Mouse (Mus musculus): ENCODE data around the gene Pde10a. TPM values are rescaled to one million over a fixed set of nuclear protein-coding genes. Genes with fewer than 3 reads are reported as not detected.

The Pde10a gene
- polyA plus RNA-seq, 1 experiment from 2014 or later = 1.8 TPM

GRCm38 (mm10) chr17:8620346-8620745 is 95.2 kb downstream of the Pde10a start:
- no peak overlapping the region for H3K27ac ChIP-seq (ENCODE audit: low read depth, low read length)
- no peak overlapping the region for H3K4me2 ChIP-seq
- H3K9me3 ChIP-seq (ENCODE audit: control insufficient read depth, low read length) = no peaks in the 10 kb centered on the region
- no peak overlapping the region for H3K4me3 ChIP-seq (ENCODE audit: low read depth, low read length)
- WGBS = 53% methylated on average over 5 of the region's 5 CpGs
- H3K27me3 ChIP-seq (replicated peaks; ENCODE audit: control insufficient read depth, insufficient read depth, low read length) = no peaks in the 10 kb centered on the region
- ATAC-seq (replicated peaks; ENCODE audit: low FRiP score) (no peak), DNase-seq (ENCODE audit: low spot score) (no peak)
- H3K36me3 ChIP-seq (ENCODE audit: control insufficient read depth, insufficient read depth, low read length) = no peaks in the 10 kb centered on the region
- H3K9ac ChIP-seq (ENCODE audit: low read depth, low read length) = no peak overlapping the region
- H3K4me1 ChIP-seq (replicated peaks; ENCODE audit: control insufficient read depth, insufficient read depth, low read length) = no peaks in the 10 kb centered on the region

DNA sequence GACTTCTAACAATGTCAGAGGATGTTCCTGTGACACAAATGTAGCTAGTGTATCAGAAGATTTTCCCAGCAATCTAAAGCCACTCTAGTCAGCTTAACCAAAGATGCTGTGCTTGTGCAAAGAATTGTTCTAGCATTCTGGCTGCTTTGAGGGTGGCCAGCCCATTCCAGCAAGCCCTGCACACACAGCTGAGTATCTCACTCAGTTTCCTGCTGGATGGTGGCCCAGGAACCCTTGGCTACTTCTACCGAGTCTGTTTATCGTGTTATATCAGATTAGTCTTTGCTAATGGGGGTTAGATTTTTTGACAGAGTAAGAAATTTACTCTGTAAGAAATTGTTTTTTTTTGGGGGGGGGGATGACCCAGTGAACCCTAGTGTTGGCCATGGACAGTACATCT is 95.9 kb downstream of the Pde10a start:
- Histone ChIP-seq H3K4me3 (ENCODE audit: low read depth, low read length) (no peak overlapping the region), H3K27me3 (replicated peaks; ENCODE audit: control insufficient read depth, insufficient read depth, low read length) (no peaks in the 10 kb centered on the region), H3K4me2 (no peak overlapping the region), H3K9ac (ENCODE audit: low read depth, low read length) (no peak overlapping the region), H3K27ac (ENCODE audit: low read depth, low read length) (no peak overlapping the region), H3K9me3 (ENCODE audit: control insufficient read depth, low read length) (no peaks in the 10 kb centered on the region), H3K4me1 (replicated peaks; ENCODE audit: control insufficient read depth, insufficient read depth, low read length) (no peaks in the 10 kb centered on the region), H3K36me3 (ENCODE audit: control insufficient read depth, insufficient read depth, low read length) (no peaks in the 10 kb centered on the region)
- DNase-seq (ENCODE audit: low spot score) = no peak
- no peak for ATAC-seq (replicated peaks; ENCODE audit: low FRiP score)
- WGBS = 83% methylated on average over 2 of the region's 2 CpGs

GRCm38 (mm10) chr17:8621906-8622305 is 96.7 kb downstream of the Pde10a start:
- Histone ChIP-seq H3K4me2 (no peak overlapping the region), H3K9me3 (ENCODE audit: control insufficient read depth, low read length) (no peaks in the 10 kb centered on the region), H3K27ac (ENCODE audit: low read depth, low read length) (no peak overlapping the region), H3K27me3 (replicated peaks; ENCODE audit: control insufficient read depth, insufficient read depth, low read length) (no peaks in the 10 kb centered on the region), H3K4me1 (replicated peaks; ENCODE audit: control insufficient read depth, insufficient read depth, low read length) (no peaks in the 10 kb centered on the region), H3K9ac (ENCODE audit: low read depth, low read length) (no peak overlapping the region), H3K36me3 (ENCODE audit: control insufficient read depth, insufficient read depth, low read length) (no peaks in the 10 kb centered on the region), H3K4me3 (ENCODE audit: low read depth, low read length) (no peak overlapping the region)
- DNase-seq (ENCODE audit: low spot score) = no peak
- WGBS = 53% methylated on average over 6 of the region's 6 CpGs
- ATAC-seq (replicated peaks; ENCODE audit: low FRiP score) = no peak

DNA sequence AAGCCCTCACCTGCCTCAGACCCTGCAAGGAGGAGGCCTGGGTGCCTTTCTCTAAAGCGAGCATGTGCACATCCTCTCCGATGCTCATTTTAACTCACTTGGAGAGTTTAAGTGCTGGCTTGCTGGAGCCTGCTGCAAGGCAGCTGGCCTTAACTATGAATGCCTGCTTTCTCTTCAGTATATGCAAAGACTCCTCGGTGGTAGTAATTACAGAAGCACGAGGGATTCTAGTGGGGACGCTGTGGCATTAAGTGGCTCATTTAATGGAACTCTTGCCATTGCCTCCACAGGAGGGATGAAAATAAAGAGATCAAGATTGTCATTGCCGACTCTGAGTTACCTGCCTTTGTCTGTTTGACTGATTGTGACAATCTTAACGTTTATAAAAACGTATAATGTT is 101.2 kb downstream of the Pde10a start:
- H3K4me2 ChIP-seq = no peak overlapping the region
- no peaks in the 10 kb centered on the region for H3K36me3 ChIP-seq (ENCODE audit: control insufficient read depth, insufficient read depth, low read length)
- ATAC-seq (replicated peaks; ENCODE audit: low FRiP score) (no peak), DNase-seq (ENCODE audit: low spot score) (no peak)
- H3K9ac ChIP-seq (ENCODE audit: low read depth, low read length) = no peak overlapping the region
- no peaks in the 10 kb centered on the region for H3K4me1 ChIP-seq (replicated peaks; ENCODE audit: control insufficient read depth, insufficient read depth, low read length)
- no peaks in the 10 kb centered on the region for H3K9me3 ChIP-seq (ENCODE audit: control insufficient read depth, low read length)
- no peaks in the 10 kb centered on the region for H3K27me3 ChIP-seq (replicated peaks; ENCODE audit: control insufficient read depth, insufficient read depth, low read length)
- H3K27ac ChIP-seq (ENCODE audit: low read depth, low read length) = no peak overlapping the region
- H3K4me3 ChIP-seq (ENCODE audit: low read depth, low read length) = no peak overlapping the region
- 71% methylated on average over 8 of the region's 8 CpGs for WGBS

DNA sequence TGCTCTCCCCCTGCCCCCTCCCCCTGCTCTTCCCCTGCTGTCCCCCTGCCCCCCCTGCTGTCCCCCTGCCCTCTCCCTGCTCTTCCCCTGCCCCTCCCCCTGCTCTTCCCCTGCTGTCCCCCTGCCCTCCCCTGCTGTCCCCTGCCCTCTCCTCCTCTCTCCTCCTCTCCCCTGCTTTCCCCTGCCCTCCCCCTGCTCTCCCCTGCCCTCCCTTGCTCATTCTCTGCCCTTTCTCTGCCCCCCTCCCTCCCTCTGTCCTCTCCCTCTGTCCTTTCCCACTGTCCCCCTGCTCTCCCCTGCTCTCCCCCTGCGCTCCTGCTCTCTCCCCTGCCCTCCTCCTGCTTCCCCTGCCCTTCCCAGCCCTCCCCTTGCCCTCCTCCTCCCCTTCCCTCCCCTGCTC is 106.5 kb downstream of the Pde10a start:
- WGBS = no CpG with 5 or more reads among the region's 1 CpGs
- DNase-seq (ENCODE audit: low spot score) = no peak
- no peaks in the 10 kb centered on the region for H3K36me3 ChIP-seq (ENCODE audit: control insufficient read depth, insufficient read depth, low read length)

GRCm38 (mm10) chr17:8633596-8633995 is 108.4 kb downstream of the Pde10a start:
- DNase-seq (ENCODE audit: low spot score) (no peak), ATAC-seq (replicated peaks; ENCODE audit: low FRiP score) (no peak)
- Histone ChIP-seq H3K27ac (ENCODE audit: low read depth, low read length) (no peak overlapping the region), H3K9me3 (ENCODE audit: control insufficient read depth, low read length) (no peaks in the 10 kb centered on the region), H3K4me3 (ENCODE audit: low read depth, low read length) (no peak overlapping the region), H3K9ac (ENCODE audit: low read depth, low read length) (no peak overlapping the region), H3K27me3 (replicated peaks; ENCODE audit: control insufficient read depth, insufficient read depth, low read length) (no peaks in the 10 kb centered on the region; the same call in 1 of the 2 replicates), H3K36me3 (ENCODE audit: control insufficient read depth, insufficient read depth, low read length) (no peaks in the 10 kb centered on the region), H3K4me2 (no peak overlapping the region), H3K4me1 (replicated peaks; ENCODE audit: control insufficient read depth, insufficient read depth, low read length) (no peaks in the 10 kb centered on the region)
- WGBS = 58% methylated on average over 8 of the region's 8 CpGs

More for the DNA sequence above, 106.5 kb downstream of the Pde10a start:
- Histone ChIP-seq H3K9me3 (ENCODE audit: control insufficient read depth, low read length) (no peaks in the 10 kb centered on the region), H3K4me1 (replicated peaks; ENCODE audit: control insufficient read depth, insufficient read depth, low read length) (no peaks in the 10 kb centered on the region), H3K4me3 (ENCODE audit: low read depth, low read length) (no peak overlapping the region), H3K27ac (ENCODE audit: low read depth, low read length) (no peak overlapping the region), H3K27me3 (replicated peaks; ENCODE audit: control insufficient read depth, insufficient read depth, low read length) (no peaks in the 10 kb centered on the region; the same call in 1 of the 2 replicates), H3K4me2 (no peak overlapping the region), H3K9ac (ENCODE audit: low read depth, low read length) (no peak overlapping the region)
- ATAC-seq (replicated peaks; ENCODE audit: low FRiP score) = no peak

DNA sequence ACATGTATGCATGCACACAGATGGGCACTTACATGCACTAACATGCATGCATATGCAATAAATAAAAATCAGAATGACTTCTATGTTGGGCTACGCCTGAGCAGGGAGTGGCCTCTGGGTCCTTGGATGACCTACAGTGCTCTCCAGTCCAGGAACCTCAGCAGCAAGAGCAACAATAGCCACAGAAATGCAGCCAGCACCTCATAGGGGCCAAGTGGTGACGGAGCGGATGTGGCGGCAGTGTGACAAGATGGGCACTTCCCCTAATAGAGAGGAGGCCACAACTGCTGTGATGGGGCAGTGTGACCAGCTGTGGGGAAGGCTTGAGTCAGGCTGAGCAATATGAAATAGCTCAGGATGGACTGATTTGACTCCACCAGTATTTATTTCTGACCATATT is 109.3 kb downstream of the Pde10a start:
- WGBS = 78% methylated on average over 4 of the region's 4 CpGs
- H3K9ac ChIP-seq (ENCODE audit: low read depth, low read length) = no peak overlapping the region
- H3K27ac ChIP-seq (ENCODE audit: low read depth, low read length) = no peak overlapping the region
- H3K4me2 ChIP-seq = no peak overlapping the region
- no peaks in the 10 kb centered on the region for H3K9me3 ChIP-seq (ENCODE audit: control insufficient read depth, low read length)
- ATAC-seq (replicated peaks; ENCODE audit: low FRiP score) (no peak), DNase-seq (ENCODE audit: low spot score) (no peak)
- no peaks in the 10 kb centered on the region for H3K4me1 ChIP-seq (replicated peaks; ENCODE audit: control insufficient read depth, insufficient read depth, low read length)
- no peak overlapping the region for H3K4me3 ChIP-seq (ENCODE audit: low read depth, low read length)
- no peaks in the 10 kb centered on the region; the same call in 1 of the 2 replicates for H3K27me3 ChIP-seq (replicated peaks; ENCODE audit: control insufficient read depth, insufficient read depth, low read length)
- H3K36me3 ChIP-seq (ENCODE audit: control insufficient read depth, insufficient read depth, low read length) = no peaks in the 10 kb centered on the region

DNA sequence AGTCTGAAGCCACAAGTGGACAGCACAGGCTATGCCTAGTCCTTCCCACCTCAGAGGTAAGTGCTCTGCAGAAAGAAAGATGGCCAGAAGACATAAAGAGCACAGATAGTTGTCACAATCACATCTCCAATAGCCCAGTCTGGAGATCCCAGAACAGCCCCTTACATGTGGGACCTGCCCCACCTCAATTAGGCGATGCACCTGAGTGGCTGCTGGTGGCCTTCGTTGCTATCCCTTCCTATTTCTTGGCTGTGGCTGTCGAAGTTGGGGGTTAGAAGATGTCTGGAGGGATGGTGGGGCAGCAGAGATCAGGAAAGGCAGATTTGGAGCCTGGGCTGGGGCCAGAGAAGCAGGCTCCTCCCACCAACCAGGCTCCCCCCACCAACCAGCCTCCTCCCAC is 111.1 kb downstream of the Pde10a start:
- H3K9me3 ChIP-seq (ENCODE audit: control insufficient read depth, low read length) = no peaks in the 10 kb centered on the region
- 59% methylated on average over 3 of the region's 3 CpGs for WGBS
- H3K4me2 ChIP-seq = no peak overlapping the region
- H3K9ac ChIP-seq (ENCODE audit: low read depth, low read length) = no peak overlapping the region
- no peak overlapping the region for H3K27ac ChIP-seq (ENCODE audit: low read depth, low read length)
- DNase-seq (ENCODE audit: low spot score) (no peak), ATAC-seq (replicated peaks; ENCODE audit: low FRiP score) (no peak)
- no peaks in the 10 kb centered on the region; the same call in 1 of the 2 replicates for H3K27me3 ChIP-seq (replicated peaks; ENCODE audit: control insufficient read depth, insufficient read depth, low read length)
- no peaks in the 10 kb centered on the region for H3K36me3 ChIP-seq (ENCODE audit: control insufficient read depth, insufficient read depth, low read length)
- no peak overlapping the region for H3K4me3 ChIP-seq (ENCODE audit: low read depth, low read length)
- no peaks in the 10 kb centered on the region for H3K4me1 ChIP-seq (replicated peaks; ENCODE audit: control insufficient read depth, insufficient read depth, low read length)

GRCm38 (mm10) chr17:8636691-8637090 is 111.5 kb downstream of the Pde10a start:
- Histone ChIP-seq H3K4me1 (replicated peaks; ENCODE audit: control insufficient read depth, insufficient read depth, low read length) (no peaks in the 10 kb centered on the region), H3K9ac (ENCODE audit: low read depth, low read length) (no peak overlapping the region), H3K9me3 (ENCODE audit: control insufficient read depth, low read length) (no peaks in the 10 kb centered on the region), H3K36me3 (ENCODE audit: control insufficient read depth, insufficient read depth, low read length) (no peaks in the 10 kb centered on the region), H3K27me3 (replicated peaks; ENCODE audit: control insufficient read depth, insufficient read depth, low read length) (no peaks in the 10 kb centered on the region; the same call in 1 of the 2 replicates), H3K27ac (ENCODE audit: low read depth, low read length) (no peak overlapping the region), H3K4me2 (no peak overlapping the region), H3K4me3 (ENCODE audit: low read depth, low read length) (no peak overlapping the region)
- WGBS = 69% methylated on average over 11 of the region's 11 CpGs
- ATAC-seq (replicated peaks; ENCODE audit: low FRiP score) = no peak
- no peak for DNase-seq (ENCODE audit: low spot score)
